Mouse (Mus musculus) ES-E14 (cell line): ENCODE results near the gene Tcp10c. TPM values are rescaled to one million over a fixed set of nuclear protein-coding genes. Genes with fewer than 3 reads are reported as not detected.
"Not testable (repeated sequence)": the region's sequence is repeated elsewhere in the genome, so short reads cannot be mapped to it uniquely, and the experiment has no call there.

Source experiments
- DNase-seq: peaks from one replicate; pipeline ENCODE4 v3.0.0-alpha.2; 2013; ENCODE audit warnings: low read depth, low spot score
- H3K27ac ChIP-seq: 2 replicates; pipeline ENCODE4 v1.5.1; 2012; ENCODE audit warnings: low read depth, mild to moderate bottlenecking, low read length, moderate library complexity, mixed read lengths; ENCODE audit not compliant: poor library complexity, insufficient read depth, severe bottlenecking
- H3K36me3 ChIP-seq: 2 replicates; pipeline ENCODE4 v1.6.1; 2012; ENCODE audit warnings: mild to moderate bottlenecking, low read length, moderate library complexity, mixed read lengths; ENCODE audit not compliant: control insufficient read depth, poor library complexity, insufficient read depth, severe bottlenecking
- H3K4me1 ChIP-seq, 2 experiments: fragments of 150-350 bp in 1 of 2; sonication (generic) in 1 of 2; 2 replicates each; pipeline ENCODE4 v1.6.1; 2012; ENCODE audit warnings: low read length in 2 of 2, mild to moderate bottlenecking in 1 of 2, mixed read lengths in 1 of 2; ENCODE audit not compliant: control insufficient read depth in 2 of 2, insufficient read depth in 2 of 2, poor library complexity in 1 of 2
- H3K4me3 ChIP-seq, 2 experiments: fragments of 150-350 bp in 1 of 2; sonication (generic) in 1 of 2; 2 replicates each; pipeline ENCODE4 v1.5.1; 2012; ENCODE audit warnings: low read length in 2 of 2, low read depth in 1 of 2, mild to moderate bottlenecking in 1 of 2, mixed read lengths in 1 of 2; ENCODE audit not compliant: insufficient read depth in 1 of 2, poor library complexity in 1 of 2, severe bottlenecking in 1 of 2
- H3K9ac ChIP-seq: 2 replicates; pipeline ENCODE4 v1.6.1; 2012; ENCODE audit warnings: low read depth, mild to moderate bottlenecking, low read length, mixed read lengths; ENCODE audit not compliant: poor library complexity, insufficient read depth, severe bottlenecking
- H3K9me3 ChIP-seq: fragments of 150-350 bp; sonication (generic); 2 replicates; pipeline ENCODE4 v1.6.1; 2012; ENCODE audit warnings: low read depth, mild to moderate bottlenecking, low read length; ENCODE audit not compliant: control insufficient read depth, insufficient read depth
- in situ Hi-C, 2 experiments: fragments of 600-800 bp; cut with MboI; formaldehyde crosslinking; loops; one replicate each; pipeline ENCODE4 v1.15.1; 2025; ENCODE audit warnings: low sequenced_read_pairs in 2 of 2, inconsistent platforms in 1 of 2; ENCODE audit not compliant: unreplicated experiment in 2 of 2
- total RNA-seq: library from RNA; depleted of rRNA; stranded (reverse); fragments of 300-350 nt; gene quantifications from 2 replicates; pipeline ENCODE4 v1.2.3, GENCODE M21; 2012

Tcp10c gene
- total RNA-seq, 1 experiment, result not detected

GRCm38 (mm10) chr17:13399961-13400360 lies 45.6 kb downstream of the Tcp10c start:
- DNase-seq, H3K9ac ChIP-seq, in situ Hi-C loops, H3K27ac ChIP-seq, H3K4me3 ChIP-seq, H3K36me3 ChIP-seq, H3K4me1 ChIP-seq, H3K9me3 ChIP-seq: not testable (repeated sequence)

DNA sequence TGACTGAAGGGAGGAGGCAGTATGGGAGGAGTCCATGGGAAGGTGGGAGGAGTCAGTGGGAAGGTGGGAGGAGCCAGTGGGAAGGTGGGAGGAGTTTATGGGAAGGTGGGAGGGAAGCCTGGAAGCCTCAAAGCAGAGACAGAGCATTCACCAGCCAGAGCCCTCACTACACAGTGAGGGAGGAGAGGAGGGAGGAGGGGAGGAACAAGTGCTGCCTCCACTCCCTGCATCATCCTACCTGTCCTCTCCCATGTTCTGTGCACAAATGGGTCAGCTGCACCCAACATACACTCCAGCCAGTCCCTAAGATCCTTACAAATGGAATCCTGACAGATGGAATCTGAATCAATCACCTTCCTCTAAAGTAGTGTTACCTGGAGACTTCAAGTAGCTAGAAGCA lies 47.7 kb downstream of the Tcp10c start:
- H3K36me3 ChIP-seq, H3K9ac ChIP-seq, H3K27ac ChIP-seq, H3K4me3 ChIP-seq, DNase-seq, H3K9me3 ChIP-seq, H3K4me1 ChIP-seq, in situ Hi-C loops: not testable (repeated sequence)

GRCm38 (mm10) chr17:13403527-13404131 lies 49.3 kb downstream of the Tcp10c start:
- DNase-seq, H3K4me1 ChIP-seq, H3K27ac ChIP-seq, H3K36me3 ChIP-seq, H3K9me3 ChIP-seq, H3K4me3 ChIP-seq, H3K9ac ChIP-seq, in situ Hi-C loops: not testable (repeated sequence)

DNA sequence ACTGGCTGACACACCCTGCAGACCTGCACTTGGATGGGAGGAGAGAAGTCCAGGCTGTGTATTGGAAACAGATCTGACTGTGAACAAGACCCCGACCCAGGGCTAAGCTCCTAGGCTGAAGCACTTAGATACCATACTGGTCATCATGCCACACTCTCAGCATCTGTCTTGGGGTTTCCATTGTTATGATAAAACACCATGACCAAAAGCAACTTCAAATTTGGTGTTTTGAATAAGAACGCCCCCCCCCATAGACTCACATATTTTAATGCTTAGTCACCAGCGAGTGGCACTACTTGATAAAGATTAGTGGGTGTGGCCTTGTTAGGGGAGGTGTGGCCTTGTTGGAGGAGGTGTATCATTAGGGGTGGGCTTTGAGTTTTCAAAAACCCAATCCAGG lies 51.7 kb downstream of the Tcp10c start:
- H3K9ac ChIP-seq, H3K36me3 ChIP-seq, H3K27ac ChIP-seq, H3K4me3 ChIP-seq, in situ Hi-C loops, H3K4me1 ChIP-seq, H3K9me3 ChIP-seq, DNase-seq: not testable (repeated sequence)

DNA sequence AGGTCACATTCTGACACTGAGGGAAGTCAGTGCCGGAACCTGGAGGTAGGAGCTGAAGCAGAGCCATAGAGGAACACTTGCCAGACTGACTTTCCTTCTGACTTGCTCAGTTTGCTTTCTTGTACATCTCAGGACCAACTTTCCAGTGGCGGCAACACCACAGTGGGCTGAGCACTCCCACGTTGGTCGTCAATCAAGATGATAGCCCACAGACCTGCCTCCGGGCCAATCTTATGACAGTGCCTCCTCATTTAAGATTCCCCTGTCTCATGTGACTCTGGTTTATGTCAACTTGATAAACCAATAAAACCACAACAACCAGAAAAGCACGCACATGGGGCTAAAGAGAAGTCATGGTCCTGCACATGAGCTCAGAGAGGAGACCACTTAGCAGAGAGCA lies 52.3 kb downstream of the Tcp10c start:
- in situ Hi-C loops, DNase-seq: not testable (repeated sequence)

DNA sequence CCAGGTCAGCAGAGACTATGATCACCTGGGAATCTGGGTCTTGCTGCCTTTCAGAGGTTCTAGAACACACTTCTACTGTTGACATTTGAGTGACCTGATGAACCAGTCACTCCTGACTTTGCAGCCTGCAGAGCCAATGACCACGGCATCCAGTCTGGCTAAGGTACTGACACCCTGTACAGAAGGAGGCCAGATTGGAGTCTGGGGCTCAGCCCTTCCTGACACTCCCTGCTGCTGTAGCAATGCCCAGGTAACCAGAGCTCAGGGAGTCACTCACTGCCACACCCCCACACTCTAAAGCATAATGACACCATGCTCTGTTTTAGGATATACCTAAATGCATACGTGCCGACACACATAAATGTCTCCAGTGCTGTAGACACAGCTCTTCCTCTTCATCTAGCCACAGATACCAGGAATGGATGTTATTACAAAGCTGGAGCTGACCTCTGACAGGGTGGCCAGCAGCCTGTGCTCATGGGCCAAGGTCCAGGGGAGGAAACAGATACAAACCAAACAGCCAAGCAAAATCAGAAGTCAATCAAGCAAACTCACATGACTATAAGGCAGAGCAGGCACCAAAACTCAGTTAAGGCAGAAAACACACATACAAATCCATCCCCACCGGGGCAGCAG lies 53.4 kb downstream of the Tcp10c start:
- H3K9ac ChIP-seq, H3K36me3 ChIP-seq: not testable (repeated sequence)

More for the DNA sequence above, 52.3 kb downstream of the Tcp10c start:
- H3K4me1 ChIP-seq, H3K36me3 ChIP-seq, H3K9me3 ChIP-seq, H3K27ac ChIP-seq, H3K4me3 ChIP-seq, H3K9ac ChIP-seq: not testable (repeated sequence)

DNA sequence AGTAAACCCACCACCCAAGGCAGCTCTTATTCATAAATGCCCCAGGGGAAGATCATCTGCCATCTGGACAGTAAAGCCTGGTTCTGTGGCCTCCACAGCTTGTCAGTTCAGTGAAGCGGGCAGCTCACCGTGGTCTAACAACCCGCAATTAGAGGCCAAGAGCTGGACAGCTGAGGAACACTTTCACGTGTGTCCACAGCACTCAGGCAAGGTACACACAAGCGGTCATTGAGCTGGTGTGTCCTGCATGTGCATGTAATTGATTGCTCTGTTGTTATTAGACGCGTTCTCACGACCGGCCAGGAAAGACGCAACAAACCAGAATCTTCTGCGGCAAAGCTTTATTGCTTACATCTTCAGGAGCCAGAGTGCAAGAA lies 53.9 kb downstream of the Tcp10c start:
- DNase-seq, H3K36me3 ChIP-seq, H3K9me3 ChIP-seq, H3K27ac ChIP-seq, H3K9ac ChIP-seq, H3K4me3 ChIP-seq, H3K4me1 ChIP-seq, in situ Hi-C loops: not testable (repeated sequence)

More for the DNA sequence above, 53.4 kb downstream of the Tcp10c start:
- H3K4me1 ChIP-seq, in situ Hi-C loops, H3K9me3 ChIP-seq, DNase-seq, H3K4me3 ChIP-seq, H3K27ac ChIP-seq: not testable (repeated sequence)

DNA sequence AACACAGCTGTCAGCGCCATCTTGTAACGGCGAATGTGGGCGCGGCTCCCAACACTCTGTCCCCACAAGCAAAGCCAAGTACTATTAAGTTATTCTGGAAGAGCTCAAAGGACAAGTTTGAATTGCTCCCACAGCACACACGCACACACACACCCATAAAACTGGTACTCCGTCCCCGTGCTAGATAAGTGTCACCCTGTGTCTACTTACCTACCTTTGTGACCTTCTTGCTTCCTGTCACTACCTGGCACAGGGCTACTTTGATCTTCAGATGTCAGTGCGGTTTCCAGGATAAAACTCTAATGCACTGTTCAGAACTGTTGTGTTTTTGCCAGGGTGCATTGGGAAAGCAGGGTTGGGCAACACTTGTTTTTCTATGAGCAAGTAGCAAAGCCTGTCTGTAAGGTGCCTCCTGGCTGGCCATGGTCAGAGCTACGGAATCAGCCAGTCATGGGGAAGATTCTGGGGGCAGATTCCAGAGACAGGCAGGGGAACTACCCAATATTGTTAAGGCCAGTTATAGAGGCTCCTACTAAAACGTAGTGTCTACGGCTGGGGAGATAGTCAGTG lies 66.7 kb downstream of the Tcp10c start:
- H3K36me3 ChIP-seq, H3K9me3 ChIP-seq, H3K27ac ChIP-seq, H3K4me3 ChIP-seq, H3K4me1 ChIP-seq, in situ Hi-C loops, H3K9ac ChIP-seq, DNase-seq: not testable (repeated sequence)
